Mouse (Mus musculus) cortical plate, adult 2 months (tissue): ENCODE measurements around the gene Tbxas1.

Experiments
- CTCF ChIP-seq: fragments of 200-500 bp; IDR thresholded peaks from 2 replicates; pipeline ENCODE4 v1.5.1; 2011; ENCODE audit warnings: mild to moderate bottlenecking, control low read depth, low read length; ENCODE audit not compliant: insufficient read depth; ENCODE audit errors: extremely low read depth
- POLR2A ChIP-seq: fragments of 200-500 bp; IDR thresholded peaks from 2 replicates; pipeline ENCODE4 v1.6.1; 2011; ENCODE audit warnings: mild to moderate bottlenecking, low read length, control low read depth; ENCODE audit not compliant: insufficient read depth; ENCODE audit errors: extremely low read depth

- TF ChIP-seq POLR2A (no peak), CTCF (no peak)
Observed at GRCm38 (mm10) chr6:38941016-38941415, 65.8 kb downstream of the Tbxas1 start.
